Mouse (Mus musculus): ENCODE results near the gene Cabin1.

GRCm38 (mm10) chr10:75679204-75679603 lies 84.9 kb downstream of the Cabin1 start:
- TF ChIP-seq POLR2A (IDR thresholded peaks at IDR 0.05; ENCODE audit: low read depth, low read length) (no peak), CTCF (IDR thresholded peaks at IDR 0.05; ENCODE audit: extremely low read depth, insufficient read depth, insufficient read length, insufficient replicate concordance) (no peak)

Measured in spleen, adult 2 months (tissue).